Mouse (Mus musculus) embryonic facial prominence, embryonic 11.5 days (tissue): ENCODE results near the gene Hecw2. TPM values are rescaled to one million over a fixed set of nuclear protein-coding genes. Genes with fewer than 3 reads are reported as not detected.

Source experiments
- ATAC-seq: fragments of 200-750 bp; cut with Nextera tagmentation; replicated peaks from 2 replicates; pipeline ENCODE4 v1.8.0; 2017; ENCODE audit warnings: low read depth; ENCODE audit not compliant: insufficient number of reproducible peaks, low FRiP score, low TSS enrichment
- DNase-seq: peaks from one replicate; pipeline ENCODE4 v3.0.0-alpha.2; 2015; ENCODE audit warnings: low spot score
- H3K27ac ChIP-seq: fragments of 300-500 bp; sonication (generic); replicated peaks from 2 replicates; pipeline ENCODE4 v1.5.1; 2014; ENCODE audit warnings: mild to moderate bottlenecking, low read depth, low read length, control low read depth
- H3K27me3 ChIP-seq: fragments of 300-500 bp; sonication (generic); 2 replicates; pipeline ENCODE4 v1.6.1; 2014; ENCODE audit warnings: mild to moderate bottlenecking, low read length, moderate library complexity, mixed read lengths; ENCODE audit not compliant: control insufficient read depth, insufficient read depth
- H3K36me3 ChIP-seq: fragments of 300-500 bp; sonication (generic); replicated peaks from 2 replicates; pipeline ENCODE4 v1.6.1; 2014; ENCODE audit warnings: low read depth, mild to moderate bottlenecking, low read length, moderate library complexity, mixed read lengths; ENCODE audit not compliant: control insufficient read depth, insufficient read depth
- H3K4me1 ChIP-seq: fragments of 300-500 bp; sonication (generic); 2 replicates; pipeline ENCODE4 v1.6.1; 2014; ENCODE audit warnings: low read length, mixed read lengths; ENCODE audit not compliant: control insufficient read depth, insufficient read depth
- H3K4me2 ChIP-seq: fragments of 300-500 bp; sonication (generic); 2 replicates; pipeline ENCODE4 v1.6.1; 2014; ENCODE audit warnings: low read depth, mild to moderate bottlenecking, control low read depth, low read length, moderate library complexity
- H3K4me3 ChIP-seq: fragments of 300-500 bp; sonication (generic); 2 replicates; pipeline ENCODE4 v1.5.1; 2014; ENCODE audit warnings: low read depth, low read length, control low read depth
- H3K9ac ChIP-seq: fragments of 300-500 bp; sonication (generic); replicated peaks from 2 replicates; pipeline ENCODE4 v1.6.1; 2014; ENCODE audit warnings: mild to moderate bottlenecking, control low read depth, low read length
- H3K9me3 ChIP-seq: fragments of 300-500 bp; sonication (generic); replicated peaks from 2 replicates; pipeline ENCODE4 v1.6.1; 2016; ENCODE audit warnings: mild to moderate bottlenecking, low read length, inconsistent platforms, mixed read lengths; ENCODE audit not compliant: control insufficient read depth
- WGBS: fragments of 180-500 bp; shearing (Covaris S2); extraction: QIAGEN DNeasy Blood & Tissue Kit; methylation state at CpG from one replicate; pipeline ENCODE4 v1.1.7; 2014; 5-methylcytosine and 5-hydroxymethylcytosine counted together
- polyA plus RNA-seq: library from polyadenylated mRNA; unstranded; fragments of >200 nt; fragmentation: Nextera tagmentation; extraction: Ambion mirVana; gene quantifications from 2 replicates; pipeline ENCODE4 v1.2.1, GENCODE M21; 2014

The Hecw2 gene
- polyA plus RNA-seq, 1 experiment from 2014 or later: 2.7 TPM

- Histone ChIP-seq H3K9ac (no peak overlapping the region), H3K9me3 (no peaks in the 10 kb centered on the region), H3K36me3 (no peaks in the 10 kb centered on the region), H3K27me3 (no peaks in the 10 kb centered on the region), H3K4me3 (no peak overlapping the region), H3K27ac (no peak overlapping the region), H3K4me2 (no peak overlapping the region), H3K4me1 (no peaks in the 10 kb centered on the region)
- DNase-seq: no peak
- ATAC-seq: no peak
These were observed 142.2 kb downstream of the Hecw2 start for GRCm38 (mm10) chr1:54052771-54053170.

- DNase-seq: no peak
- no peaks in the 10 kb centered on the region for H3K27me3 ChIP-seq
- WGBS: 53% methylated on average over 1 of the region's 1 CpGs
These were observed 148.0 kb downstream of the Hecw2 start for GRCm38 (mm10) chr1:54046923-54047322.

GRCm38 (mm10) chr1:54039062-54039461, 155.9 kb downstream of the Hecw2 start:
- ATAC-seq (no peak), DNase-seq (peak; percentile 66)
- no peak overlapping the region for H3K4me2 ChIP-seq
- 38% methylated on average over 2 of the region's 2 CpGs for WGBS
- H3K27ac ChIP-seq: no peak overlapping the region
- no peak overlapping the region for H3K9ac ChIP-seq
- H3K27me3 ChIP-seq: no peaks in the 10 kb centered on the region
- no peak overlapping the region for H3K4me3 ChIP-seq
- no peaks in the 10 kb centered on the region for H3K9me3 ChIP-seq
- H3K36me3 ChIP-seq: no peaks in the 10 kb centered on the region
- no peaks in the 10 kb centered on the region for H3K4me1 ChIP-seq

More at GRCm38 (mm10) chr1:54046923-54047322, 148.0 kb downstream of the Hecw2 start:
- H3K4me3 ChIP-seq: no peak overlapping the region
- no peaks in the 10 kb centered on the region for H3K4me1 ChIP-seq
- no peak for ATAC-seq
- H3K36me3 ChIP-seq: no peaks in the 10 kb centered on the region
- no peak overlapping the region for H3K4me2 ChIP-seq
- H3K27ac ChIP-seq: no peak overlapping the region
- H3K9me3 ChIP-seq: no peaks in the 10 kb centered on the region
- no peak overlapping the region for H3K9ac ChIP-seq

GRCm38 (mm10) chr1:54017686-54018085, 177.3 kb downstream of the Hecw2 start:
- H3K27me3 ChIP-seq: no peaks in the 10 kb centered on the region
- DNase-seq (no peak), ATAC-seq (no peak)
- H3K4me3 ChIP-seq: no peak overlapping the region
- no peaks in the 10 kb centered on the region for H3K9me3 ChIP-seq
- no peaks in the 10 kb centered on the region for H3K4me1 ChIP-seq
- H3K27ac ChIP-seq: no peak overlapping the region
- H3K4me2 ChIP-seq: no peak overlapping the region
- H3K36me3 ChIP-seq: no peaks in the 10 kb centered on the region
- no peak overlapping the region for H3K9ac ChIP-seq
- 78% methylated on average over 2 of the region's 2 CpGs for WGBS

GRCm38 (mm10) chr1:54015739-54016138, 179.2 kb downstream of the Hecw2 start:
- H3K4me1 ChIP-seq: no peaks in the 10 kb centered on the region
- no peak overlapping the region for H3K4me3 ChIP-seq
- ATAC-seq (no peak), DNase-seq (no peak)
- H3K27ac ChIP-seq: no peak overlapping the region
- WGBS: 41% methylated on average over 4 of the region's 4 CpGs
- H3K4me2 ChIP-seq: no peak overlapping the region
- no peak overlapping the region for H3K9ac ChIP-seq
- no peaks in the 10 kb centered on the region for H3K27me3 ChIP-seq
- no peaks in the 10 kb centered on the region for H3K36me3 ChIP-seq
- H3K9me3 ChIP-seq: no peaks in the 10 kb centered on the region

GRCm38 (mm10) chr1:54012414-54012813, 182.6 kb downstream of the Hecw2 start:
- 68% methylated on average over 3 of the region's 3 CpGs for WGBS
- H3K27ac ChIP-seq: no peak overlapping the region
- DNase-seq: no peak

GRCm38 (mm10) chr1:54009418-54010064, 185.4 kb downstream of the Hecw2 start:
- 88% methylated on average over 6 of the region's 6 CpGs for WGBS
- Histone ChIP-seq H3K4me3 (no peak overlapping the region), H3K9me3 (no peaks in the 10 kb centered on the region), H3K36me3 (no peaks in the 10 kb centered on the region), H3K27me3 (no peaks in the 10 kb centered on the region), H3K4me1 (no peaks in the 10 kb centered on the region), H3K27ac (no peak overlapping the region), H3K4me2 (no peak overlapping the region), H3K9ac (no peak overlapping the region)
- ATAC-seq: no peak
- DNase-seq: no peak

More at GRCm38 (mm10) chr1:54012414-54012813, 182.6 kb downstream of the Hecw2 start:
- H3K4me2 ChIP-seq: no peak overlapping the region
- no peaks in the 10 kb centered on the region for H3K27me3 ChIP-seq
- H3K4me3 ChIP-seq: no peak overlapping the region
- no peak for ATAC-seq
- no peak overlapping the region for H3K9ac ChIP-seq
- H3K36me3 ChIP-seq: no peaks in the 10 kb centered on the region
- H3K4me1 ChIP-seq: no peaks in the 10 kb centered on the region
- no peaks in the 10 kb centered on the region for H3K9me3 ChIP-seq

GRCm38 (mm10) chr1:54005860-54006386, 189.0 kb downstream of the Hecw2 start:
- H3K27ac ChIP-seq: no peak overlapping the region
- no peaks in the 10 kb centered on the region for H3K36me3 ChIP-seq
- no peaks in the 10 kb centered on the region for H3K27me3 ChIP-seq
- WGBS: 81% methylated on average over 5 of the region's 5 CpGs
- H3K9ac ChIP-seq: no peak overlapping the region
- no peaks in the 10 kb centered on the region for H3K9me3 ChIP-seq
- ATAC-seq (no peak), DNase-seq (no peak)
- no peak overlapping the region for H3K4me3 ChIP-seq
- no peaks in the 10 kb centered on the region for H3K4me1 ChIP-seq
- no peak overlapping the region for H3K4me2 ChIP-seq
